Mouse (Mus musculus) telencephalon, adult 2 months (tissue): ENCODE measurements at regions not wholly inside any gene's neighbourhood (a gene's known extent, or its start where the extent isn't known, plus 50 kb on each side); places are given as distances from the start of the nearest gene placed in this dataset.

ENCODE experiments used
- DNase-seq: peaks from one replicate; pipeline ENCODE4 v3.0.0-alpha.2; 2011; ENCODE audit warnings: low read depth, low spot score

DNA sequence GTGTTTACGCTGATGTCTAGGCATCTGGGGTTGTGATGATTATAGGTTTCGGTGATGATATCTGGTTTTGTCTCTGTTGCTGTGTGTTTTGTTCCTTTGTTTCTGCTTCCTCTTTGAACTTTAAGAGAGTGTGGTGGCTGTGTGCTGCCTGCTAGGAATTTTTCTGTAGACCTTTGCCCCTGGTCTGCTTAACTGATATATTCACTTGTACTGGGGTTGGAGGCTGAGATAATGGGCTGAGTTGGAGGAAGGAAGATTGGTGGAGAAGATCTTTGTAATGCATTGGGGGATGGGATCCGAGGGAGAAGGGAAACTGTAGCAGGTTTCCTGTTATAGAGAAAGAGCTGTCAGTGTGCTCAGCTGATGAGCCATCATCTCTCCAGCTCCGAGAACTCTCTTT lies 55.8 kb downstream of the Mid1ip1 start:
- DNase-seq: no peak

DNA sequence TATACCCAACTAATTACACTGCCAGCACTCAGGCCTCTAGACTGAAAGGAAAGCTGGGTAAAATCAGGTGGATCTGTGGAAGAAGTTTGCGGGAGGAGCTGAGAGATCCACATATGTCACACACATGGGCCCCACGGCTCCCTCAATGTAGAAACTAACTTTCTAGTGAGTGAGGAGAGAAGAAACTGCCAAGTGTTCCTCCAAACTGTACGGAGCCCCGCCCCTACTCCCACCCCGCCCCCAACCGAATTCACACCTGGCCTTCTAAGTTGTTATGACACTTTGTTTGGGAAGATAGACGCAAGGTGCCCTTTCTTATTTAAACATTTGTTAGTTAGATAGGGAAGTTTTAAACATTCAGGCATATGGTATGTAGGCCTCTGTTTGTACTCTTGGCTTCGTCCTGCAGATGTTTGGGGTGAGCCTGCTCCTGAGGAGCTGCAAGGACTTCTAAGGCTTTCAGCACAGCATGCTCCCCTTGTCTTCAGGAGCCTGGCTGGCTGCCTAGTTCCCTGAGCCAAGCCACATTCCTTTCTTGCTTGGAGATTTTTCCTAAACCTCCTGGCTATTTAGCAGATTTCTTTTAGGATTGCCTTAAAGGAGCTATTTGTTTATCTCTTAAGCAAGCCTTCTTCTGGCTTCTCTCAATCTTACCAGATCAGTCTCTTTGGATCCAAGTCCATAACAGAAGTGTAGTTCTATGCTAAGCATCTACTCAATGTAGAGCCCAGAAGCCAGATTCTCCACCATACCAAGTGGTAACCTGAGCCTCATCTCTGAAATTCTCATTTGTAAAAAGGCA lies 61.1 kb downstream of the Mid1ip1 start:
- DNase-seq: peak; percentile 23

GRCm38 (mm10) chrX:10776516-10776818 lies 61.7 kb downstream of the Mid1ip1 start:
- no peak for DNase-seq

GRCm38 (mm10) chrX:10778014-10778413 lies 63.2 kb downstream of the Mid1ip1 start:
- DNase-seq: no peak

DNA sequence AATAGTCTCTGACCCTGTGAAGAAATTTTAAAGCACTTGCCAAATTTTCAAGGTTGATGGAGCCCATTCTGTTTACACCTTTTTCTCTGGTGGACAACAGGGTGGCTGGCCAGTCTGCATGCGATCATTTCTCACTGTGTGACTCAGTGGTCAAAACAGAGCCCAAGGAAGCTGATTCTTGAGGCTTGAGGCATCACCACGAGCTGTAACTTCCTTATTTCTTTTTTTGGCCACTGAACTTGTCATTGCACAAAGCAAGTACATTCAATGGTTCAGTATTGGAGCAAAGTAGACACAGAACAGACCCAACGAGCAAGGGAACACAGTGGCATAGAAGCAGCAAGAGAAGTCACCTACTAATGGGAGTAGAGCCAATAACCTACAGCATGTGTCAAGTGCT lies 71.5 kb downstream of the Mid1ip1 start:
- DNase-seq: no peak

GRCm38 (mm10) chrX:10787057-10787456 lies 72.2 kb downstream of the Mid1ip1 start:
- DNase-seq: no peak

DNA sequence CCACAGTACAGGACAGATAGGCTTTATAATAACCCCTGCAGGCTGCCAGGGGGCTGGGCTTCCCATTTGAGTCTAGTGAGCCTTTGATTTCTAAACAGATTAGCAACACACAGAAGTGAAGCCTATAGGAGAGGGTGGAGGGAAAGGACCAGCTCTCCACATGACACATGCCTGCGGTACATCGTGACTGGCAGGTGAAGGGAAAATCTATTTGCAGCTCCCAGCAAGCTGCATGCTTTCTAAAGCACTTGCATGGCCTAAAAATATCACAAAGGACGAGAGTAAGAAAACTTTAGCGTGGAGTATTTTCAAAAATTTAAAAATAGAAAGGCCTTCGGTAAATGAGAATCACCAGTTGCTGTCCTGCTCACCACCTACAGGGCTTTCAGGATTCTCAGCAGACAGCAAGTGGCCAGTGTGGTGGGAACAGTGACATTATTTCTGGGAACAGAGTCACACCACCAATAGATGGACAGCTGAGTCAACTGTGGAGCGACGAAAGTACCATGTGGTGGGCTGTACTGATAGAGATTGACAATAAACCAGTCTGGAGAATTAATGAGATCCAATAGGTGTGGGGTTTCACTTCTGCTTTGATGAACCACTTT lies 105.6 kb downstream of the Mid1ip1 start:
- peak; percentile 9 for DNase-seq

DNA sequence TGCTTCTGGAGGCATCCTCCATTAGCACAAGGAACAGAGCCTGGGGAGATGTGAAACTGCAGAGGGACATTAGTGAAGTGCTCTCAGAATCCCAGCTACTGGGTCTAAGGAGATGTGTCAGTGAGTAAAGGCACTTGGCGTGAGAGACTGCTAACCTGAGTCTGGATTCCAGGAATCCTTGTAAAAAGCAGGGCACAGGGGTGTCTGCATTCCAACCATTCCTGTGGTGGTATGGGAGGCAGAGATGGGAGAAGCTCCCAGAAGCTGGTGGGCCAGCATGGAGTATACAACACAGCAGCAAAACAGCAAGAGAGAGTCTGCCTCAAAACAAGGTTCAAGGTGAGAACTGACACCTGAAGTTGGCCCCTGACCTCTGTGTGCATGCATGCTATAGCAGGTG lies 118.9 kb downstream of the Mid1ip1 start:
- DNase-seq: no peak

- DNase-seq: no peak
Observed at GRCm38 (mm10) chrX:10857089-10857488, 142.3 kb downstream of the Mid1ip1 start.

DNA sequence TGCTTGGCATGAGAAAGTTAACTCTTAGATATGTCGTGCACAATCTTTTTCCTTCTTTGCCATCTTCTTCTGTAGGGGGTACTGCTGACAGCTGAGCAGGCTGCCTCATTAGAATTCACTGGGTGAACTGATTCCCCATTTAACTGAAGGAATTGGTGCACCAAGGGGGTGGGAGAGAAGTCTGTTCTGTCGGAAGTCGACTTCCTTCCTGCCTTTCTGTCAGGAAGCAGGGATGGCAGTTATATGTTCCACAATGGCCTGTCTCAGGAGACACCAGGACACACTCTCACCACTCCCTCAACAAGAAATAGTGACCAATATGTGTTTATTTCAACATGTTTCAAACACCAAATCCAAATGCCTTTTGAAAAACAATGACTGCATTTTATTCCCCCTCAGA lies 142.9 kb downstream of the Mid1ip1 start:
- DNase-seq: no peak

- no peak for DNase-seq
Observed at GRCm38 (mm10) chrX:10871613-10872012, 156.8 kb downstream of the Mid1ip1 start.

DNA sequence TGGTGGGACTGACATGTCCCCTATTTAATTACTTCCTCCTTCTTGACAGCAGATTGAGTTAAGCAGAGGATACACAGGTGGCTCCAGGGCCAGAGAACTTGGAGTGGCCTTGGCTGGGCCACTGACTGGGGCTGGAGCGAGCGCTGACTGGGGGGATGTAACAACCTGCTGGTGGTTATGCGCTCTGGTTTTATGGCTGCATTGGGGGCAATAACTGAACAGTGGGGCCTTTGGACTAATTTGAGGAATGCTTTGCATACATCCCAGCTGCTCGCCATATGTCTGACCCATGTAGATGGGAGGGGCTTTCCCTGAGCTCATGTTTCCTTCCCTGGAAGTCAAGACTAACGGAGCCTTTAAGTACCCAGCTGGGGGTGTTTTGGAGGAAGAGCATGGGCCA lies 163.0 kb downstream of the Mid1ip1 start:
- DNase-seq: no peak

GRCm38 (mm10) chrX:10878922-10879321 lies 164.1 kb downstream of the Mid1ip1 start:
- DNase-seq: no peak

- DNase-seq: no peak
Observed at GRCm38 (mm10) chrX:10883729-10884464, 169.1 kb downstream of the Mid1ip1 start.

DNA sequence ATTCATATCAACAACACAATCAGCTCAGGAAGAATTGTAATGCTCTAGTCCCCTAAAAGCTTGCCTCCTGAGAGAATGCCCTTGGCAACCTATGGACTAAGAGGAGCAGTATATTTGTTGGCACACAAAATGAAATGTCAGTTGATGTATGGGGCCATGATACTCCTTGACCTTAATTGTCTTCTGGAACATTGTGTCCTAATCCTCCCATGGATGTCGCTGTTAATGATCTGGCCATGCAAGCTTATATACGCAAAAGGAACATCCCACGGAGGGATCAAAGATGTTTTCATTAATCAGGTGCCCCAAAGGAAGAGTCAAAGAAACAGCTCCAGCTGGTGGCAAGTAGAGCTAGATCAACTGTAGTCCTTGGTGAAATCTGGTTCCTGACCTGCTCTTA lies 178.0 kb downstream of the Mid1ip1 start:
- DNase-seq: no peak

DNA sequence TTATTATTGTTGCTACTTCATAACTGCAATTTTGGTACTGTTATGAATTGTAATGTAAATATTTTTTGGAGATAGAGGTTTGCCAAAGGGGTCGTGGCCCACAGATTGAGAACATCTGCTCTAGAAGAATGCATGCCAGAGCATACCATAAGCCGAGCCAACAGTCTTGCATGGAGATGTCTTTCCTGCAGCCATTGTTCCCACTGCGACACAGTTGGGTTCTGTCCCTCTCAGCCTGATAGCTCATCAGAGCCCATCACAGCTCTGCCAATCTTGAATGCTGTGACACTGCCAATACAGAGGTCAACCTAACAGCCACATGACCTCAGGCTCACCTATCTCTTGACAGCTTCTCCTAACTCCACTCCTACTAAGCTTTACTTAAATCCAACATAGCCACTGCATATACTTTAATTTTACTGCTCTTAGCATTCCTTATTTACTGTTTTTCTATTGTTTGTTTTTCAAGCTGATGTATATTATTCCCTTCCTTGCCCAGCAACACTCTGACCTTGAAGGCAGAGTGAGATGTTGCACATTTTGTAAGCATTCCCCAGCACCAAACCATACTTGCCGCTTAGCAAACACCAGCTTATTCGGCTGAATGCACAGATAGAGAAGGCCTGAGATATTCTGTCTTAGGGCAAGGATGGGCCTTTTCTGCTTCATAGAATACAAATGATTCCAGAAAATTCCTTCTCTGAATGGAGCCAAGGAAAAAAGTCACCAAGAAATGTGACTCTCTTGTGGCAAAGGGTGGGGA lies 181.6 kb downstream of the Mid1ip1 start:
- DNase-seq: no peak

DNA sequence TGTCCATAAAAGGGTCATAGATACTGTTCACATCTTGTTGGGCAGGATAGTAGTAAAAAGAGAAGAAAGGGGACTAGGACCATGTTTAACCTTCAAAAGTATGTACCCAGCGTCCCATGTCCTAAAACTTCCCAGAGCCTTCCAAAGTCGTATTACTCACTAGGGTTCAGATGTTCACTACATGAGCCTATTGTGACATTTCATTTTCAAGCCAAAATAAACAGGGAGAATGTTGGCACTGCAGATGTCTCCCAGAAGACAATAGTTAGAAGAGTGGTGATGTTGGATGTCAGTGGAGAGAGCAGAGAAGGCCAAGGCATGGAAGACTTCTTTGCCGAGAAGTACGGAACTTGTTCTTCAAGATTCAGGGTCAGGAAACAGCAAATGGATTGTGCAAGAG lies 187.9 kb downstream of the Mid1ip1 start:
- no peak for DNase-seq

GRCm38 (mm10) chrX:10904072-10904471 lies 189.3 kb downstream of the Mid1ip1 start:
- DNase-seq: no peak

DNA sequence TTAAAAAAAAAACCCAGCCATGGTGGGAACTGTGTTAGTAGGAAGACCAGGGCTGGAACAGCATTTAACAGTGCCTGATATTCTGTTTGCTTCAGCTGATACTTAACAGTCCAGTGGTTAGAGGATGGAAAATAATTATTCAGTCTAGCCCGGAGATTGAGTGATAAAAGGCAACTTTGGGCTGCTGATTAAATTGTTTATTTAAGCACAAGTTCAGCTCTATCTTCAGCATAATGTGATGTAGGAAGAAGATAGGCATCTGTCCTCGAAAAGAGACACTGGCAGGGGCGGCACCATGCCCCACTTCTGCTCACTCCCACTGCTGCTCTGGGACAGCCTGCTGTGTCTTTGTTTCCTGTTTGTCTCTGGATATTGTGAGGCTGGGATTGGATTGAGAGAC lies 190.1 kb downstream of the Mid1ip1 start:
- DNase-seq: no peak

DNA sequence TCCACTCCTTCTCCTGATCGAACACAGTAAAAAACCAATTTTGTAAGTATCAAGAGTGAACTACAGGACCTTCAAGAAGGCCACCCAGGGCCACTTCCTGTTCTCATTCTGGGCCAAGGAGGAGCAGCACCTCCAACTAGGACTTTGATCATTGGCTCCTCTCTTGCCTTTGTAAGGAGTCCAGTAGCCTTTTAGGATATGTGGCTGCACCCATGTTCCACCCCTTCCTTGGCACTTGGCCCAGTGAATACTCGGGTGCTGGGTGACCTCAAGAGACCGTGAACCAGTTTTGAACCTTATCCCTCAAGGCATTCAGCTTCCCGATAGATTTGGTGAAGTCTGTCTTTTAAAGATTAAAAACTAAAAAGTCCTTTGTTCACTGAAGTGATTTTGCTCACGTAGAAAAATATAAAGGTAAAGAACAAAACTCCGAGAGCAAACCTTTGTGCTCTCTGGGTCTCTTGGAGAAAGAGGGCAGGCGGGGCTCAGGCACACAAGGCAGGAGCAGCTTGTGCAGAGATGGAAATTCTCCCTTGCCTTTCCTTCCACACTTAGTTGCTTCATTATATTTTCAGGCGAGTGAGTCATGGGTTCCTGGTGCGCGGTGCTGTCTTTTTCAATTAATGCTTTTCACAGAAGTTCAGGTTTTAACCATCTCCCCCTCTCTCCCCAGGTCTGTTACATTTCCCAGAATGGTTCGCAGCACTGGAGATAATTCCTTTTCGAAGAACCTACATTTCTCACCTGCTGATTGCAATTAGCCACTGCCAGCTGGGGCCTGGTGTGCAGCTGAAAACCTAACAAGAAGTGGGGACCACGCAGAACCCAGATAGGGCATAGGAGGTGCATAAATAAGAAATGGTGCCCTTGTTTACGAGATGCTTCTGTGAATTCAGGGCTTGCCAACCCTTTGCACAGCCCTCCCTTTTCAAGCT lies 196.6 kb downstream of the Mid1ip1 start:
- DNase-seq: peak; percentile 6
